Mouse (Mus musculus) A20 (cell line): ENCODE results near the gene Vash1.

Experiments used
- DNase-seq: peaks from one replicate; pipeline ENCODE4 v3.0.0-alpha.2; 2011; ENCODE audit warnings: low read depth, low spot score

The Vash1 gene

DNA sequence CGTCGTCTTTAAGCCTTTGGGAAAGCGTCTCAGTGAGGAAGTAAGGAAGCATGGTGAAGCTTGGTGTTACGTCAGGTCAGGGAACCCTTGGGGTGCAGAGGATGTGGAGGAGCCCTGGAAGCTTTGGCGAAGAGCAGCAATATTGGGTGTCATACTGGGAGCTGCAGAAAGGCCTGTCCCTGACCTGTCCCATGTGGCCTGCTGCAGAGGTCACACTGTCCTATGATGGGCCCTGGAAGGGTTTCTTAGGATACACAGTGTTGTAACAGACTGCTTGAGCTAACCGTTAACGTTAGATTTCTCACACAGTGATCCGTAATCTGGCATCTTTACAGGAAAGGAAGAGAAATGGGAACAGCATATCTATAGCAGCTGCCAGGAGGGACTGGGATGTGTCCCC is 3.7 kb downstream of the Vash1 start:
- no peak for DNase-seq

DNA sequence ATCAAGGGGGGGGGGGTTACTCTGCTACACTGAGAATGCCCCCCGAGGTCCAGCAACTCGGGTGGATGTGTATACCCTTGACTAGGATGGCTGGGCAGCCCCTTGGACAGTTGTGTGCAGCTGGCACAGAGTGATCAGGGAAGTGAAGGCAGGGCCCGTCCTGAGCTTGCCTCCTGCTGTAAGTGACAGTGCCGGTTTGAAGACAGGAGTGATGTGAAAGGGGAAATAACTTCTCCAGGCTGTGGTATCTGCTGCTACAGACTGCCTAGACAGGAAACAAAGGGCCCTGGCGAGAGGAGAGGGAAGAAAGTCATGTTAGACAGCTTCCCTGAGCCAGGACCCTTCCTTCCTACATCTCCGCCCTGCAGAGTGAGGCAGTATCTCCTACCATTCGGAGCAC is 5.2 kb downstream of the Vash1 start:
- peak; percentile 42 for DNase-seq

DNA sequence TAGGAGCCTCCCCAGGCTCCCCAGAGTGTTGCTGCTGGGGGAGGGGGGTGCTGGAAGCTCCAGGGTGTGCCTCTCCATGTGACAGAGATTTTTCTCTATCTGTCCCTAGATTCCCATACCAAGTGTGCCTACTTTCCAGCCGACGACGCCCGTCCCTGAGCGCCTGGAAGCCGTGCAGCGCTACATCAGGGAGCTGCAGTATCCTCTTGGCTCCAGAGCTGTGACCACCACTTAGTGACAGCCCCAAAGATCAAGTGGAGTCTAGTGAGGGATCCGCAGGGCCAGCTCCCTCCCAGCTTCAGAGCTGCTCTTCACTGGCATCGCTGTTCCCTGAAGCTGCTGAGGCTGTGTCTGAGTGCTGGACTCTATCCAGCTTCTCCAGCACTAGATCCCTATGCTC is 6.8 kb downstream of the Vash1 start:
- DNase-seq: no peak

DNA sequence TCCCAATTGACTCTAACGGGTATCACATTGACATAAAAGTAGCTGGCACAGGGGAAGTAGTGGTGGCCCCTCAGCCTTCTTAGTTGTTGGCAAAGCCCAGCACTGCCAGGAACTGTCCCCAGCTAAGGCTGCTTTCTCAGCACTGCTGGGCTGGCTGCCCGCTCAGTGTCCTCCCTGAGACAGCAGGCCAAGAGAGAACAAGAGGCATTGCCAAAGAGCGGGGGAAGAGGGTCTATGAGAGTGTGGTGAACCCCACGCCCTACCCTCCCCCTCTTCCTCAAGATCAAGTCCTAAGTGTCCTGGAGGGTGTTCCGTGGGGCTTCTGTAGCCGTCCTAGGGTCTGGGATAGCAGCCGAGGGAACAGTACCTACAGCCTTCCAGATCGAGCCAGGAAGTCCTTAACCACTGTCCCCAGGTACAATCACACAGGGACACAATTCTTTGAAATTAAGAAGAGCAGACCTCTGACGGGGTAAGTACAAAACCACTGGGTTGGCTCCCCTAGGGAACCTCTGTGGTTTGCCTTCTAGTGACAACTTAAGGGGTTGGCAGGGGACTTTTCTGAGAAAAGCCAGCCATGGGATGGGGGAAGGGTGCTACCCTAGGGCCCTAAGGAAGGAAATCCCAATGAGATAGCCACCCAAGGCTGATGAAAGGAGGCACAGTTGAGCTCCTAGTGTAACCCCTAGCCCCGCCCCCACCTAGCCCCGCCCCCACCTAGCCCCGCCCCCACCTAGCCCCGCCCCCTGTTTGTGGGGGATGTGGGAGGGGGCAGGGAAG is 8.2 kb downstream of the Vash1 start:
- peak; percentile 10 for DNase-seq

DNA sequence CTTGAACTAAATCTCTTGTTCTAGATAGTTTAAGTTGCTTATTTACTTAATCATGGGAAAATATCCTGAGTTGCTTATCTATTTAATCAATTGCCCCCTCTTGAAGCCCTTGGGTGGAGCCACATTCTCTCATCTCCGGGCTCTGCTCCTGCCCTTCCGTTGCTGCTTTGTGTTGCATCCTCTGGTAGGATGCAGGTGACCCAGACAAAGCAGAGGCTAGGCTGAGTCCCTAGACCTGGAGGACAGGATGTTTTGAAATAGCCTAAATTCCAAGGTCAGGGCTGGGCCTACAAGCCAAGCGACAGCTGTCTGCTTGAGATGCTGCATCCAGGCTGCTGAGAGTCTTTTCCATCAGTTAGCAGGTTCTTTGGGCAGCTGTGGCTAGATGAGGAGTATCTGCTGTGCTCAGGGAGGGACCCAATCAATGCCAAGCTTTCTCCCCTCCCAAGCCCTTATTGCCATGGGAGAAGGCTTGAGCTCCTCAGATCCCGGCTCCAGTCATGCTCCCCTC is 9.0 kb downstream of the Vash1 start:
- DNase-seq: no peak

DNA sequence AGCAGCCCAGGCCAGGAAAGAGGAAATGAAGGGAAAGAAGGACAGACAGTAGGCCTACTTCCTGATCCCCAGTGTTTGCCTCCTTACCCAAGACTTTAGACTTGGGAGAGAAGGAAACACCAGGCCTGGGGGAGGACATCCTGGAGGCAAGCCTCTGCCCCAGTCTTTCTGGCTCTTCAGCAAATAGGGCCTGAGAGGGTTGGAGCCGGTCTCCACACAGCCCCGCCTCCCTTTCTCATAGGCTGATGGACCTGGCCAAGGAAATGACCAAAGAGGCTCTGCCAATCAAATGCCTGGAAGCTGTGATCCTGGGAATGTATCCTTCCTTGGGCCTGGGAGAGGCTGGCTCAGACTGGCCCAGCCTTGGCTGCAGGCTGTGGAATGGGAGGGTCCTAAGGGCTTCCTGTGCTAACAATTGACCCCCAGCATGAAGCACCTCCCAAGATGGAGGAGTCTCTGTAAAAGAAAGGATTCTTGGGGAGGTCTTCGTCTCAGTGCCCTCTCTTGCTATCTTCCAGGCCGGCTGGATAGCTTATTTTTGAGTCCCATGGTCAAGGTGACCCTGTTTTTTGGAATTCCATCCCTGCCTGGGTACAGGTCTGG is 9.6 kb downstream of the Vash1 start:
- DNase-seq: no peak

DNA sequence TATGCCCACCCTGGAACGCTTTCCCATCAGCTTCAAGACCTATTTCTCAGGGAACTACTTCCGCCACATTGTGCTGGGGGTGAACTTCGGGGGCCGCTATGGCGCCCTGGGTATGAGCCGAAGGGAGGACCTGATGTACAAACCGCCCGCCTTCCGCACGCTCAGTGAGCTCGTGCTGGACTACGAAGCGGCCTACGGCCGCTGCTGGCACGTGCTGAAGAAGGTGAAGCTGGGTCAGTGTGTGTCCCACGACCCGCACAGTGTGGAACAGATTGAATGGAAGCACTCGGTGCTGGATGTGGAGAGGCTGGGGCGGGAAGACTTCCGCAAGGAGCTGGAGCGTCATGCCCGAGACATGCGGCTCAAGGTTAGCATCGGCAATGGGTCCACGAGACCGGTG is 10.4 kb downstream of the Vash1 start:
- DNase-seq: no peak

DNA sequence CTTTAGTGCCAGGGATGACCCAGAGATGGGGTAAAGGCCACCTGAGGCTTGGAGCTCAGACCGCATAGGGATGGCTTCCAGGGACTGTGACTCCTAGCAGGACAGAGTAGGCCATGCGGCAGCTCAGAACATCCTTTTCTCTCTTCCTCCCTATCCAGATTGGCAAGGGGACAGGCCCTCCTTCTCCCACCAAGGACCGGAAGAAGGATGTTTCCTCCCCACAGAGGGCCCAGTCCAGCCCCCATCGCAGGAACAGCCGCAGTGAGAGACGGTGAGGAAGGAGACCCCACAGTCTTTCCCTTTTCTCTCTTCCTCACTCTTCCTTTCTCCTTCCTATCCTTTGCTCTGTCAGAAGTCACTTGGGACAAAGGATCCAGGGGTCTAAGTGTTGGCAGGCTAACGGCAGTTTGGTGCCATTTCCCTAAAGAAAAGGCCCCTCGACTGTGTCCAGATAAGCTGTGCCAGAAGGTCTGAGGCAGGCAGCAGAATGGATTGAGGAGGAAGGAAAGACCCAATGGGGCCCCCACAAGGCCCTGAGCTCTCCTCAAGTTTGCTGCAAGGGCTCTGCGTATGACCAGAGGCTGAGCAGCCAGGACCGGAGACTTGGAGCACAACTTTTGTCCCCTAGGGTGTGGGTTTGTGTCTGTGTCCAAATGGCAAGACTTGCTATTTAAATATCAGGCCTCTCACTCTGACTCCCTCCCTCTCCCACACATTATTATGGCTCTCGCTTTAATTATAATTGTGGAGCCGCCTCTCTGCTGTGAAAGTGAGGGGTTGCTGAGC is 12.4 kb downstream of the Vash1 start:
- no peak for DNase-seq

DNA sequence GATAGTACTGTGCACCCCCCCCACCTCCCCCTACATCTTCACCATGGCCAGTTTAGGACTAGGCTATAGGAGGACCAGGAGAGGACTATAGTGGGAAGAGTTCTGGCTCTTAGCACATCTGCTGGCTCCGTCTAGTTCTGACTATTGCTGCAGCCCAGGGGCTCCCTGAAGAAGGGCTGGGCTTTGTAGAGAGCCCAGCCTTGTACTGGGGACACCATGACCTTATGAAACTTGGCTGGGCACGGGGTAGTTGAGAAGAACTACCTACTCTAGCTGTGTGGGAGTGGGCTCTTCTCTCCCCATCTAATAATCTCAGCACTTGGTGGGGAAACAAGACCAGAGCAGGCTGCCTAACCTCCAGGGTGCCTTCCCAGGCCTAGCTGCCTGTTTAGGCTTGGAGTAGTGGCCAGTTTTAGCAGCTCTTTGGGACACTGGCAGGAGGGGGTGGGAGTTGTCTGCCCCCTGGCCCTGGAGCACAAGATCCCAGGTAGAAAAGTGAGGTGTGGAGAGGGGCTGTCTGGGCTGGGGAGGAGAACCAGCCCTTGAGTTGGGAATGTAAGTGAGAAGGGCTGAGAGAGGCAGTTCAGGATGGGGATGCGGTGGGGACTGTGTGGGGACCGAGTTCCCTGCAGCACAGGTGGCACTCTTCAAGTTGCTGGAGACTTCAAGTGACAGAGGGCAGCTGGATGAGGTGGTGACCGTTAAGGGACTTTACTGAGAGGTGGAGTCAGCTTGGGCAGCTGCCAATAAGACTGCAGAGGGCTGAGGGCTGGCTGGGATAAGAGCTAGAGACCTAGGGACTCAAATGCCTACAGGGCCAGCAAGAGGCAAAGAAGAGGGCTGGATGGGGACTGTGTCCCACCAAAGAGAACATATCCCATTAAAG is 14.2 kb downstream of the Vash1 start:
- DNase-seq: peak; percentile 11

DNA sequence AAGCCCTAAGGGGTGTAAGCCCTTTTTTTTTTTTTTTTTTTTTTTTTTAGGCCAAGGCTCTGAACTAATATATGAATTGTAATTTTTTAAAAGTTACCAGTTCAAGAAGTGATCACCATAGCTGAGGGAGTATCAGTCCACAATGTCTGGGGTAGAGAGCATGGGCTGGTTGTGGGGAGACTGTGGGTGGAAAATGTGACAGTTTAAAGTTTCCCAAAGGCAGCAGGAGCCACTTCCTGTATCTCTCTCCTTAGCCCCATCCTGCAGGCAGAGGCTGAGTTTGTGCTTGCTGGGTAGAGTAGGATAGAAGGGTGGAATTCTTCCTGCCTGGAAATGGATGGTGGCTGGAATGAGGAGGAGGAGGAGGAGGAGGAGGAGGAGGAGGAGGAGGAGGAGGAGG is 14.9 kb downstream of the Vash1 start:
- no peak for DNase-seq

DNA sequence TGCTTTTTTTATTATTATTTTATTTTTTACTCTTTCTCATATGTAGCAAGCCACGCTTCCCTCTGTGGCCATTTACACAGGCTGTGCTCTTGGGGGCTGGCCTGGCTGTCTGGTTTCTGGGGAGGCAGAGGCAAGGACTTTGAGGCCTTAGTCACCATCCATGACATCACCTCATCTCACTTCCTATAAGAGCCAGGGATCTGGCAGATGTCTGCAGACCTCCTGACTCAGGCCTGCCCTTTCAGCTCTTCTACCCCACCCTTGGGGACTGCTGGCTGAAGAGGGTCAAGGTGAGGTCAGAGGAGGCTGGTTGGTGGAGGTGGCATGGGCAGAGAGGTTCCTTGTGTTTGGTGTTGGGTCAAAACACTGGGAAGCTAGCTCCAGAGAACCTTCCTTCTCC is 15.9 kb downstream of the Vash1 start:
- no peak for DNase-seq

DNA sequence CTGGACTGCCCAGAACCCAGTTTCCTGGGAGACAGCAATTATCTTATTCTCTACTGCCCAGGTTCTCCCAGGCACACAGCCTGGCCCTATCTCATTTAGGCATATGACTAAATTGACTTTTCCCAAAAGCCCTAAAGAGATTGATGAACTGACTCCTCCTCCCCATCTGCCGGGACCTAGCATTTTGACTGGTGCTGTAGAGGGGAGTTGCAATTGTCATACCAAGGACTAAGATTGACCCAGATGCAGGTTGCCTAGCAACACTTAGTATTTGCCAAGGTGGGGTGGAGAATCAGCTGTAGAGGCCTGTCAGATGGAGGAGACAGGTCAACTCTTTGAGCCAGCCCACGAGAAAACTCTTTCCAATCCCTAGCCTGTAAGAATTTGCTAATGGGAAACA is 19.5 kb downstream of the Vash1 start:
- no peak for DNase-seq

DNA sequence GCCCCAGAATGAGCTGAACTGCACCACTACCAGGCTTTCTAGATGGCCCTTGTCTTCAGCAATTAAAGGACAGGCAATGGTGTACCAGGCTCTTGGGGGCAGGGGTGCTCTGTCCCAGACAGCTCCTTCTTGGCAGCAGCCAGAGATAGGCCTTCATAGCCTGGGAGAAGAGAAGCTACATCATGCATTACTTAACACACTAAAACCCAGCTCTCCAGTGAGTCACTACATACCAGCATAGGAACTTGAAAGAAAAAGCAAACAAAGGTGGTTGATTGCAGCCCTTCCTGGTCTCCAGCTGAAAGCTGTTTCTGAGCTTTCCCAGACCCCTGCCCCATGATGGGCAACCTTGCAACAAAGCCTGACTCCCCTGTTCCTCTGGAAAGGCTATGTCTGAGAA is 20.0 kb downstream of the Vash1 start:
- no peak for DNase-seq

DNA sequence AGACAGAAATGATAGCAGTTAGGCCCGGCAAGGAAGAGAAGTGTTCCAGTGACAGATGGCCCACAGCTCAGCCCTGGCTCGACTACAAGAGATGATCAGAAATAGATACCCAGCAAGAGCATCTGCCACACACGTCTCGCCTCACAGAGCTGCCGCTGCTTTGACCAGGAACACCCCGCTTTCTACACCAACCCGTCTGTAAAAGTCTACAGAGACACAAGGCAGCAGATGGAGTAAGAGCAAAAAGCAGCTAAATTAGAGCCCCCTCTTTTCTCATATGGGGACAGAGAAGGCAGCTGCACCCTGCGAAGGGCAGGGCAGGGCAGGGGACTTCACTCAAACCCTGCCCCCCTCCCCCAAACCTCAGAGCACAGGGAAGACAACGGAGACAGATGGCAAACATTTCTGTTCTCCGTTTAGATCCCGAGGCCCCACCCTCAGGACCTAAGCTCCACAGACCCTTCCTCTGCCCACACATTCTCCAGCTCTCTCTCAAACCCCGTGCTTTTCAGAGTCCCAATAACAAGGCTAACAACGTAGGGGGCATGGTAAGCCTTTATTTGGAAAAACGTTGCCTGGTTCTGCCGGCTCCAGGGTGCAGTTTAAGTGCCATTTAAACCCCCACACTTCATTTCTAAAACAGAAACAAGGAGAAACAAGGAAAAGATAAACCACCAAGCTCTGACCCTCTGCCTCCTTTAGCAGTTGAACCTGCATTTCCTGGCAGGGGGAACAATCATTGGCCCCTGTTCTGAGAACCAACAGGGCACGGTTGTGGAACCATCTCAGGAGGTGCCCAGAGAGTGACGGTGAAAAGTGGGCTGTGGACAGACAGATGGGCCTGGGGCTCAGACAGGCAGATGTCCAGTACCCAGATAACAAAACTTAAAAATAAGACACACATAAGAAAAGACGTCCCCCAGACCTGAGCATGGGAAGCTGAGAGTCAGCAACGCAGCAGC is 21.7 kb downstream of the Vash1 start:
- DNase-seq: no peak

DNA sequence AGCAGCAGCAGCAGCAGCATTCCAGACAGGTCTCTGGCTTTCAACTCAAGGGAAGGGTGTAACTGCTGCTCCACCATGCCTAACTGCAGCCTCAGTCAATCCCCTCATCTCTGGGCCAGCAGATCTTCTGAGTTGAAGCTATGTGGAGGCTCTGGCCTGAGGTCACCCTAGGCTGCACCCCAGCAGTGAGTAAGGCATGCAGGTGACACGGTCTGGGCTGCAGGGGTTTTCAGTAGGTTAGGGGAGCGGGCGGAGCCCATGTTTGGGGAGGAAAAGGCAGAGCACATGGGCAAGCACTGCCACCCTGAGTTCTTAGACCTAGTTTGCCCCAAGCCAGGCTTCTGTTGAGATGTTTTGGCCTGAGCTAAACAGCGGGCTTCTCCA is 22.4 kb downstream of the Vash1 start:
- DNase-seq: no peak

DNA sequence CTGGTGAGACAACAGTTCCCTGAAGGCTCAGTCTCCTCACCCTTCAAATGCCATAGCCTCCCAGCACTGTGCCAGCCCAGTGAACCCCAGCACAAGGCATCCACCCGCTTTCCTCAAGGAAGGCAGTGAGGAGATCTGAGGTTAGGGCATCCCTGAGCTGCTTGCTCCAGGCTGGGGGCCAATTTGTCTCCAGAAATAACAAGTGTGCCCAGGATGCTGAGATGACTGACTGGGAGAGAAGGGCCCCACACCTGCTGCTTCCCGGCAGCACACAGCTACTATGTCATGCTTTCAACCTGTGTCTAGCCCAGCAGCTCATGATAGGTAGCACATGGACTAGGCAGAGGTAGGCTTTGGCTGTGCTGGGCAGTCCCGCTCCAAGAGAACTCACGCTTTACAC is 23.0 kb downstream of the Vash1 start:
- DNase-seq: no peak

DNA sequence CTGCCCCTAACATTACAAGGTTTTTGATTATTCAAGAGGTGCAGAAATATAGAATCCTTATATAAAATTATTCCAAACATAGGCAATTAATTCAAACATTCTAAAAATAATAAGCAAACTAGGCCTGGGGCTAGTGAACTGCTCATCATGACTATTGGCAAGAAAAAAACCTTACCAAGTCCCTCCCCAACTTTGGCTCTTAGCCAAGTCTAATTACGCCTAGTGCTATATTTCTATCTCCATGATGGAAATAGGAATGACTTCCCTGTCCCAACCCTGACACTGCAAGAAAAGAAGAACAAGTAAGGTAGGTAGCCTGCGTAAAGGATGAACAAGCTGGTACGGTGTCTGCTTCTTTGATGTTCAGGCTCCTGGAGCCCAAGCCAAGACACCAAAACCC is 24.2 kb downstream of the Vash1 start:
- no peak for DNase-seq

DNA sequence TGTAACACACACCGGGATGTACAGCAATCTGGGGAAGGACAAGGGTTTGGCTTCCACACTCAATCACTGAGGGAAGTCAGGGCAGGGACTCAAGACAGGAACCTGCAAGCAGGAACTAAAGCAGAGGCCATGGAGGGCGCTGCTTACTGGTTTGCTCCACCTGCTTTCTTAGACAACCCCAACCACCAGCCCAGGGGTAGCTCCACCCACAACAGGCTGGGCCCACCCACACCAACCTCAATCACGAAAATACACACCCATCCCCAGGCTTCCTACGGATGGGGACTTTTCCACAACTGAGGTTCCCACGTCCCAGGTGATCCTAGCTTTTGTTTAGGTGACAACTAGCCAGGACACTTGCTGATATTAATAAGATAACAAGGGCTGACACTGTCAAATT is 27.3 kb downstream of the Vash1 start:
- no peak for DNase-seq

DNA sequence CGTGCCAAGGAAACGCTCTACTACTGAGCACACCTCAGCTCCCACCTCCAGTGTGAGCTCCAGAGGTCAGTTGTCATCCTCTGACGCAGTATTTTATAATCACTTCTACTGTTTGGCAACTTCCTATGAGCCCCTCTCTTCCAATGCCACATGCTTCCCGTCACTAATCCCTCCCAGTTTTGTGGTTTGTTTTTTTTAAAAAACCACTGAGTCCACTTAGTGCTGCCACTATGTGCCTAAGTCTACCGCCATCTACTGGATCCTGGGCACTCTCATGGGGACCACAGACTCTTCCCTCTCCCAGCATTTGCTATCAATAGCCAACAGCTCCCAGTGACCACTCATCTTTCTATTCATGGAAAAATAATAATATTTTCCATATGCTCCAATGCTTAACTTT is 35.5 kb downstream of the Vash1 start:
- DNase-seq: no peak

DNA sequence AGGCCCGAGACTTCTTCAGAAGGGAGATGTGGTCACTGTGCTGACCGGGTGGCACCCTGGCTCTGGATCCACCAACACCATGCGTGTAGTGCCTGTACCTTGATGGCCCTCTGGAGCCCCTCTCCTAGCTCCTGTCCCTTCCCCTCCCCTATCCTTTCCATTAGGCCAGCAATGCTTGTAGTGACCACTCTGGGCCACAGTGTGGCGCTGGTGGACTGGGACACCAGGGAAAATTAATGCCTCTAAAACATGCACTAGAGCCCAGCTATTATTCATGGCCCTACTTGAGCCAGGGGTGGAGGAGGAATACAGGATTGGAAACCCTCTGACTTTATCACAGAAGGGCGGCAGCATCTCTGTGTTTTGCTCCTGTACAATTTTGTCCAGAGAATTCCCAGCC is 36.9 kb downstream of the Vash1 start:
- peak; percentile 51 for DNase-seq

DNA sequence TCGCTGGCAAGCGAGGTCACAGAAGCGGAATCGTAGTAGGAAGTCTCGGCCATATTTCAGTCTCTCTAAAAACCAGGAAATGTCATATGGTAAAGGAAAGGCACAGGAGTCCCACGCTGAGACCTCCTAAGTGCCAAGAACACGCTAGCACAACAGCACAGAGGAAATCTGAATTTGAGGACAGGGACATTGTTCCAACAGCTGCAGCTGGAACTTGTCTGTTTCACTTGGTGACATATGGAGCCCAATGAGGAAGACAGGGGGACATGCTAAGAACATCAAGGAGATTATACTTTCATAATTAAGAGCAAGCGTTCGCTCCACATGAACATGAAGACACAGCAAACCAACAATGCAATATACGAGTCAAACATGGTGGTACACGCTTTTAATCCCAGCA is 38.5 kb downstream of the Vash1 start:
- no peak for DNase-seq
